Mouse (Mus musculus) limb, embryonic 12.5 days (tissue): ENCODE data around the gene BC048679. TPM values are rescaled to one million over a fixed set of nuclear protein-coding genes. Genes with fewer than 3 reads are reported as not detected.

Source experiments
- ATAC-seq: fragments of 200-750 bp; cut with Nextera tagmentation; 2 replicates; pipeline ENCODE4 v1.8.0; 2017; ENCODE audit warnings: low read depth, moderate TSS enrichment; ENCODE audit not compliant: insufficient number of reproducible peaks, insufficient read depth, low FRiP score, low TSS enrichment
- H3K27ac ChIP-seq: fragments of 300-500 bp; sonication (generic); 2 replicates; pipeline ENCODE4 v1.5.1; 2016; ENCODE audit warnings: mild to moderate bottlenecking, moderate library complexity
- H3K27me3 ChIP-seq: fragments of 300-500 bp; sonication (generic); 2 replicates; pipeline ENCODE4 v1.6.1; 2016; ENCODE audit warnings: mild to moderate bottlenecking, moderate library complexity
- H3K36me3 ChIP-seq: fragments of 300-500 bp; sonication (generic); 2 replicates; pipeline ENCODE4 v1.6.1; 2016; ENCODE audit warnings: mild to moderate bottlenecking, moderate library complexity
- H3K4me1 ChIP-seq: fragments of 300-500 bp; sonication (generic); replicated peaks from 2 replicates; pipeline ENCODE4 v1.6.1; 2016
- H3K4me2 ChIP-seq: fragments of 300-500 bp; sonication (generic); 2 replicates; pipeline ENCODE4 v1.6.1; 2016; ENCODE audit warnings: mild to moderate bottlenecking, moderate library complexity
- H3K4me3 ChIP-seq: fragments of 300-500 bp; sonication (generic); replicated peaks from 2 replicates; pipeline ENCODE4 v1.5.1; 2016; ENCODE audit warnings: mild to moderate bottlenecking
- H3K9ac ChIP-seq: fragments of 300-500 bp; sonication (generic); replicated peaks from 2 replicates; pipeline ENCODE4 v1.6.1; 2016; ENCODE audit warnings: mild to moderate bottlenecking, moderate library complexity
- H3K9me3 ChIP-seq: fragments of 300-500 bp; sonication (generic); 2 replicates; pipeline ENCODE4 v1.6.1; 2016; ENCODE audit warnings: mild to moderate bottlenecking, moderate library complexity
- WGBS: fragments of 180-500 bp; shearing (Covaris S2); methylation state at CpG from one replicate; pipeline ENCODE4 v1.1.7; 2016; 5-methylcytosine and 5-hydroxymethylcytosine counted together
- polyA plus RNA-seq: library from polyadenylated mRNA; unstranded; fragments of >200 nt; fragmentation: Nextera tagmentation; extraction: Ambion mirVana; gene quantifications from 2 replicates; pipeline ENCODE4 v1.2.1, GENCODE M21; 2016

Gene BC048679
- polyA plus RNA-seq: not detected in 2 replicates

- H3K4me3 ChIP-seq: no peak within 1 kb of the TSS
- no peak within 1 kb of the TSS for H3K9ac ChIP-seq
- H3K27ac ChIP-seq: no peak within 1 kb of the TSS
- peaks cover 39% of the 10 kb centered on the region for H3K27me3 ChIP-seq
- no peak within 1 kb of the TSS for H3K4me2 ChIP-seq
- 71% methylated on average over 7 of the region's 7 CpGs for WGBS
- no peaks in the 10 kb centered on the region for H3K9me3 ChIP-seq
- H3K36me3 ChIP-seq: no peaks in the 10 kb centered on the region
- ATAC-seq: no peak
- 0 out of 2 replicates have a peak, but pooled peaks cover 7% of the 10 kb centered on the region for H3K4me1 ChIP-seq
Measured at GRCm38 (mm10) chr7:81498181-81498580, at the start of gene BC048679. TSS of gene BC048679 (minus strand) at chr7:81498281.

GRCm38 (mm10) chr7:81542934-81543333, 44.9 kb upstream of the BC048679 start:
- H3K4me1 ChIP-seq: no peaks in the 10 kb centered on the region
- WGBS: 87% methylated on average over 8 of the region's 8 CpGs
- H3K4me3 ChIP-seq: no peak overlapping the region
- no peaks in the 10 kb centered on the region for H3K36me3 ChIP-seq
- H3K4me2 ChIP-seq: no peak overlapping the region
- H3K9ac ChIP-seq: no peak overlapping the region
- ATAC-seq: no peak
- H3K27ac ChIP-seq: no peak overlapping the region
- H3K27me3 ChIP-seq: no peaks in the 10 kb centered on the region
- no peaks in the 10 kb centered on the region for H3K9me3 ChIP-seq

GRCm38 (mm10) chr7:81541924-81542524, 43.9 kb upstream of the BC048679 start:
- 92% methylated on average over 7 of the region's 7 CpGs for WGBS
- H3K4me1 ChIP-seq: no peaks in the 10 kb centered on the region
- no peaks in the 10 kb centered on the region for H3K9me3 ChIP-seq
- H3K27me3 ChIP-seq: no peaks in the 10 kb centered on the region
- no peak overlapping the region for H3K4me3 ChIP-seq
- no peak for ATAC-seq
- no peak overlapping the region for H3K4me2 ChIP-seq
- no peak overlapping the region for H3K9ac ChIP-seq
- H3K27ac ChIP-seq: no peak overlapping the region
- no peaks in the 10 kb centered on the region for H3K36me3 ChIP-seq

- no peaks in the 10 kb centered on the region for H3K4me1 ChIP-seq
- 56% methylated on average over 1 of the region's 1 CpGs for WGBS
- no peaks in the 10 kb centered on the region for H3K9me3 ChIP-seq
- no peak overlapping the region for H3K9ac ChIP-seq
- ATAC-seq: no peak
- H3K36me3 ChIP-seq: peaks cover 2% of the 10 kb centered on the region; the same call in 1 of the 2 replicates
- H3K4me2 ChIP-seq: no peak overlapping the region
- H3K4me3 ChIP-seq: no peak overlapping the region
- H3K27me3 ChIP-seq: no peaks in the 10 kb centered on the region
- no peak overlapping the region for H3K27ac ChIP-seq
Measured at GRCm38 (mm10) chr7:81540999-81541398, 42.9 kb upstream of the BC048679 start.

- Histone ChIP-seq H3K9me3 (no peaks in the 10 kb centered on the region), H3K9ac (no peak overlapping the region), H3K27ac (no peak overlapping the region), H3K4me3 (no peak overlapping the region), H3K27me3 (no peaks in the 10 kb centered on the region), H3K36me3 (peaks cover 17% of the 10 kb centered on the region), H3K4me1 (no peaks in the 10 kb centered on the region), H3K4me2 (no peak overlapping the region)
- 21% methylated on average over 2 of the region's 2 CpGs for WGBS
- ATAC-seq: no peak
Measured at GRCm38 (mm10) chr7:81539565-81539964, 41.5 kb upstream of the BC048679 start.

- Histone ChIP-seq H3K9me3 (no peaks in the 10 kb centered on the region; the same call in 1 of the 2 replicates), H3K27me3 (no peaks in the 10 kb centered on the region), H3K4me2 (no peak overlapping the region), H3K9ac (no peak overlapping the region), H3K4me1 (no peaks in the 10 kb centered on the region), H3K27ac (no peak overlapping the region), H3K4me3 (no peak overlapping the region), H3K36me3 (peaks cover 31% of the 10 kb centered on the region)
- ATAC-seq: no peak
- WGBS: 80% methylated on average over 2 of the region's 2 CpGs
Measured at GRCm38 (mm10) chr7:81538070-81538675, 40.1 kb upstream of the BC048679 start.

GRCm38 (mm10) chr7:81536478-81536877, 38.4 kb upstream of the BC048679 start:
- no peak overlapping the region for H3K4me3 ChIP-seq
- no peak for ATAC-seq
- H3K27me3 ChIP-seq: no peaks in the 10 kb centered on the region
- no peaks in the 10 kb centered on the region; the same call in 1 of the 2 replicates for H3K9me3 ChIP-seq
- H3K27ac ChIP-seq: no peak overlapping the region
- no peak overlapping the region for H3K4me2 ChIP-seq
- H3K36me3 ChIP-seq: peaks cover 48% of the 10 kb centered on the region
- 93% methylated on average over 4 of the region's 4 CpGs for WGBS
- H3K9ac ChIP-seq: no peak overlapping the region
- no peaks in the 10 kb centered on the region for H3K4me1 ChIP-seq

- ATAC-seq: no peak
- Histone ChIP-seq H3K27ac (no peak overlapping the region), H3K27me3 (no peaks in the 10 kb centered on the region), H3K4me1 (no peaks in the 10 kb centered on the region), H3K9ac (no peak overlapping the region), H3K4me2 (no peak overlapping the region), H3K4me3 (no peak overlapping the region), H3K36me3 (peaks cover 90% of the 10 kb centered on the region), H3K9me3 (no peaks in the 10 kb centered on the region; the same call in 1 of the 2 replicates)
- 95% methylated on average over 1 of the region's 1 CpGs for WGBS
Measured at GRCm38 (mm10) chr7:81531462-81531861, 33.4 kb upstream of the BC048679 start.

GRCm38 (mm10) chr7:81528918-81529317, 30.8 kb upstream of the BC048679 start:
- Histone ChIP-seq H3K9ac (no peak overlapping the region), H3K4me2 (no peak overlapping the region), H3K4me3 (no peak overlapping the region), H3K27me3 (no peaks in the 10 kb centered on the region), H3K36me3 (peaks cover 84% of the 10 kb centered on the region), H3K9me3 (no peaks in the 10 kb centered on the region; the same call in 1 of the 2 replicates), H3K27ac (no peak overlapping the region), H3K4me1 (peaks cover 11% of the 10 kb centered on the region)
- 93% methylated on average over 8 of the region's 8 CpGs for WGBS
- ATAC-seq: no peak

- H3K4me2 ChIP-seq: peak overlapping the region; percentile 82
- WGBS: 9% methylated on average over 13 of the region's 13 CpGs
- peak overlapping the region; percentile 95 for H3K27ac ChIP-seq
- H3K4me1 ChIP-seq: peaks cover 13% of the 10 kb centered on the region
- no peaks in the 10 kb centered on the region for H3K27me3 ChIP-seq
- peaks cover 33% of the 10 kb centered on the region for H3K36me3 ChIP-seq
- H3K4me3 ChIP-seq: peak overlapping the region; percentile 68
- H3K9me3 ChIP-seq: no peaks in the 10 kb centered on the region
- ATAC-seq: no peak
- peak overlapping the region; percentile 76 for H3K9ac ChIP-seq
Measured at GRCm38 (mm10) chr7:81523663-81524017, 25.6 kb upstream of the BC048679 start.

GRCm38 (mm10) chr7:81523008-81523662, 25.1 kb upstream of the BC048679 start:
- peaks cover 13% of the 10 kb centered on the region for H3K4me1 ChIP-seq
- H3K27me3 ChIP-seq: no peaks in the 10 kb centered on the region
- peak overlapping the region; percentile 95 for H3K27ac ChIP-seq

More at GRCm38 (mm10) chr7:81523008-81523662, 25.1 kb upstream of the BC048679 start:
- WGBS: under 1% methylated on average over 31 of the region's 31 CpGs
- ATAC-seq: peak; percentile 97
- Histone ChIP-seq H3K9ac (peak overlapping the region; percentile 76), H3K4me2 (peak overlapping the region; percentile 82), H3K9me3 (no peaks in the 10 kb centered on the region), H3K4me3 (peak overlapping the region; percentile 68), H3K36me3 (peaks cover 28% of the 10 kb centered on the region)
